Mouse (Mus musculus): ENCODE results near the gene Actl6b. TPM values are rescaled to one million over a fixed set of nuclear protein-coding genes. Genes with fewer than 3 reads are reported as not detected.

Actl6b gene
- polyA plus RNA-seq, 1 experiment from 2014 or later: 0.35 TPM

- Histone ChIP-seq H3K9ac (no peak overlapping the region), H3K27ac (no peak overlapping the region), H3K4me2 (0 out of 2 replicates have a peak overlapping the region, but pooled peaks have one; percentile 20), H3K36me3 (peaks cover 12% of the 10 kb centered on the region), H3K27me3 (no peaks in the 10 kb centered on the region), H3K4me1 (peaks cover 14% of the 10 kb centered on the region), H3K9me3 (no peaks in the 10 kb centered on the region), H3K4me3 (peak overlapping the region; percentile 7; the same call in 1 of the 2 replicates)
- 35% methylated on average over 29 of the region's 30 CpGs for WGBS
- no peak for ATAC-seq (ENCODE audit: insufficient number of reproducible peaks, low FRiP score, low TSS enrichment, low read depth)
Measured at GRCm38 (mm10) chr5:137596601-137597261, 43.4 kb downstream of the Actl6b start.

DNA sequence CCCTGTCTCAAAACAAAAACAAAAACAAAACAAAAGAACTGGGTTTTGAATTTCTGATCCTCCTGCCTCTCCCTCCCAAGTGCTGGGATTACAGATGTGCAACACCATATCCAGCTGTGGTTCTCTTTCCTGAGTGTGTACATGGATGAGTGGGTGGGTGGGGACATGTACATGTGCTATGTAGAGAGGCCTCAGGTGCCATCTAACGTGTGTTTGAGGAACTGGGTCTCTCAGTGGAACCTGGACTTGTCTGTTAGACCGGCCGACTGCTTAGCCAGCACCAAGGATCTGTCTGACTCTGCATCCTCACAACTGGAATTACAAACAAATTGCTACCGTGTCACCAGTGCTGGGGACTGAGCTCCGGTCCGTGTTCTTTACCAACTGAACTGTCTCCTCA is 44.3 kb downstream of the Actl6b start:
- Histone ChIP-seq H3K4me2 (no peak overlapping the region), H3K27ac (no peak overlapping the region), H3K27me3 (no peaks in the 10 kb centered on the region), H3K4me3 (no peak overlapping the region), H3K4me1 (peaks cover 18% of the 10 kb centered on the region), H3K36me3 (peaks cover 12% of the 10 kb centered on the region), H3K9ac (no peak overlapping the region), H3K9me3 (no peaks in the 10 kb centered on the region)
- no peak for ATAC-seq (ENCODE audit: insufficient number of reproducible peaks, low FRiP score, low TSS enrichment, low read depth)
- 93% methylated on average over 6 of the region's 6 CpGs for WGBS

DNA sequence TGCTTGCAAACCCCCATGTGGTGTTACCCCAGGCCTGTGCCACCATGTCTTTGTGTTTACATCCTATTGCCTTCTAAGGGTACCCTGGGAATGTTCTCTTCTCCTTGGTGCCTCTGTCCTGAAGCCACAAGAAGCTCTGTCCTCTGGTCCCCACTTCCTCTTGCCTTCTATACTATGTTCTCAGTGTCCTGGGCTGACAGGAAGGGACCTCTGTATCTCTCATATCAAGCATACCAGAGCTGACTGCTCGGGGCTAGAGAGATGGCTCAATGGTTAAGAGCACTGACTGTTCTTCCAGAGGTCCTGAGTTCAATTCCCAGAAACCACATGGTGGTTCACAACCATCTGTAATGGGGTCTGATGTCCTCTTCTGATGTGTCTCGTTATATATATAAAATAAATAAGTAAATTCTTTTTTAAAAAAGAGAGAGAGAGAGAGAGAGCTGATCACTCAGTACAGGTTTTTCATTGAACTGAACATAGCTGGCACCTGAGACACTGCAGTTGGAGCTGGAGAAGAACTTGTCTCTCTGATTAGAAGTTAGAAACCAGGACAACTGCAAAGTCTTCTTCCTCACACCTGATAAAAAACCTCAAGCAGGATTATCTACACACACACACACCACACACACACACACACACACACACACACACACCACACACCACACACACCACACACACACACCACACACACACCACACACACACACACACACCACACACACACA is 44.9 kb downstream of the Actl6b start:
- no peak for ATAC-seq (ENCODE audit: insufficient number of reproducible peaks, low FRiP score, low TSS enrichment, low read depth)
- H3K36me3 ChIP-seq: peaks cover 12% of the 10 kb centered on the region
- WGBS: 88% methylated on average over 2 of the region's 2 CpGs

DNA sequence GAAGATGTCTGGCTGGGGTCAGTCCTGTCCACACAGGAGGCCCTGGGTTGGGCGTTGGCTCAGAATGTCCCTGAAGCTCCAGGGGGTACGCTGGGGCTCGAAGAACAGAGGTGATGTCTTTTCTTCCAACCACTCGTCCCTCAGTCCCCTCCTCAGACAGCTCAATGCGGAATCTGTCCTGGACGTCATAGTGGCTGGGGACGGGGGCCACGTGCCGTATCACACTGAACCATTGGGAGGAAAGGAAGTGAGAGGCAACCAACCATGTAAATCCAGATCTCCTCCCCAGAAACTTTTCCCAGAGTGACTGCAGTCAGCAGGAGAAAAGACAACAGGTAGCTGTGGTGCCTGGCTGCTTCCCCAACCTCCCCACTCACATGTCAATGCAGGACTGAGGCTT is 46.3 kb downstream of the Actl6b start:
- 68% methylated on average over 9 of the region's 9 CpGs for WGBS
- no peak overlapping the region for H3K27ac ChIP-seq
- no peak for ATAC-seq (ENCODE audit: insufficient number of reproducible peaks, low FRiP score, low TSS enrichment, low read depth)

More for the DNA sequence above, 44.9 kb downstream of the Actl6b start:
- H3K4me1 ChIP-seq: peaks cover 20% of the 10 kb centered on the region
- H3K9ac ChIP-seq: no peak overlapping the region
- no peak overlapping the region for H3K4me2 ChIP-seq
- no peaks in the 10 kb centered on the region for H3K27me3 ChIP-seq
- no peak overlapping the region for H3K4me3 ChIP-seq
- H3K27ac ChIP-seq: no peak overlapping the region
- H3K9me3 ChIP-seq: no peaks in the 10 kb centered on the region

GRCm38 (mm10) chr5:137600281-137600618 is 46.9 kb downstream of the Actl6b start:
- Histone ChIP-seq H3K36me3 (peaks cover 21% of the 10 kb centered on the region), H3K9me3 (no peaks in the 10 kb centered on the region), H3K27ac (peak overlapping the region; percentile 91), H3K9ac (peak overlapping the region; percentile 82), H3K4me2 (peak overlapping the region; percentile 86), H3K4me1 (peaks cover 20% of the 10 kb centered on the region), H3K27me3 (no peaks in the 10 kb centered on the region), H3K4me3 (peak overlapping the region; percentile 73)
- 2% methylated on average over 19 of the region's 19 CpGs for WGBS
- ATAC-seq (ENCODE audit: insufficient number of reproducible peaks, low FRiP score, low TSS enrichment, low read depth): 0 out of 2 replicates have a peak, but pooled peaks have one; percentile 2

More for the DNA sequence above, 46.3 kb downstream of the Actl6b start:
- Histone ChIP-seq H3K36me3 (peaks cover 17% of the 10 kb centered on the region), H3K4me1 (peaks cover 20% of the 10 kb centered on the region), H3K9ac (peak overlapping the region; percentile 82; the same call in 1 of the 2 replicates), H3K4me2 (peak overlapping the region; percentile 86), H3K9me3 (no peaks in the 10 kb centered on the region), H3K4me3 (peak overlapping the region; percentile 73), H3K27me3 (no peaks in the 10 kb centered on the region)

DNA sequence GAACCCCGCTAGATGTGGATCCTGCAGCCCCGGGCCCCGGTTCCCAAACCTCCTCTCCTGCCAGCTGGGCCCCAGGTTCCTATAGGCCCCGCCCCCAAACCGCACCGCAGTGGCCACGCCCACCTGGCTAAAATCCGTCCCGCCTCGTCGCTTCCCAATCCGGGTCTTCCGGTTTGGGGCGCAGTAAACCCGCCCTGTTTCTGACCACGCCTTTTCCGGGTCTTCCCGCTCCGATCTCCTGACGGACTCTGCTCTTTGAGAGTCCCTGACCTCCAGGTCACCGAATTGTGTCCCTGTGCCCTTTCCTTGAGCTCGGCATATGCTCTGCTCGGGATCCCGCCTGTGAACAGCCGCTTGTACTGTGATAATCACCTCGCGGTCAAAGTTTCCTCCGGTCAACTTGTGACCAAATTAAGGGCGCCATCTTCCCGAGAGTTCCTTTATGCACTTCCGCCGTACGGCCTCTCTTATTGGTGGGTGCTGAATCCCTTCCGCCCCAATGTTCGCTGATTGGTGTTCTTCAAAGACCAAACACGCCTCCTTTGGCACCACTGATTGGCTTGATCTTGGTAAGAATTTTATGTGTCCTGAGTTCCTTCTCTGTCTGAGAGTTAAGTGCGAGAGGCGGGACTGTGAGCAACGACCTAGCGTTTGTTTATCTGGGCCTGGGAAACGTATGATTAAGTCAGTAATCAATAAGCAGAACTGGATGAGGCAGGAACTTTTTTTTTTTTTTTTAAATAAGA is 47.5 kb downstream of the Actl6b start, which contains the start of gene Mospd3:
Gene Mospd3, minus strand, starts transcription at position 440 of the 746 bp plus-strand sequence.
- H3K4me3 ChIP-seq: peak within 1 kb of the TSS; percentile 73
- H3K27ac ChIP-seq: peak within 1 kb of the TSS; percentile 91
- WGBS: under 1% methylated on average over 41 of the region's 41 CpGs
- no peaks in the 10 kb centered on the region for H3K9me3 ChIP-seq
- peaks cover 27% of the 10 kb centered on the region for H3K36me3 ChIP-seq
- peak within 1 kb of the TSS; percentile 86 for H3K4me2 ChIP-seq
- peak within 1 kb of the TSS; percentile 82 for H3K9ac ChIP-seq
- peaks cover 23% of the 10 kb centered on the region for H3K4me1 ChIP-seq
- peak; percentile 93 for ATAC-seq (ENCODE audit: insufficient number of reproducible peaks, low FRiP score, low TSS enrichment, low read depth)
- H3K27me3 ChIP-seq: no peaks in the 10 kb centered on the region

DNA sequence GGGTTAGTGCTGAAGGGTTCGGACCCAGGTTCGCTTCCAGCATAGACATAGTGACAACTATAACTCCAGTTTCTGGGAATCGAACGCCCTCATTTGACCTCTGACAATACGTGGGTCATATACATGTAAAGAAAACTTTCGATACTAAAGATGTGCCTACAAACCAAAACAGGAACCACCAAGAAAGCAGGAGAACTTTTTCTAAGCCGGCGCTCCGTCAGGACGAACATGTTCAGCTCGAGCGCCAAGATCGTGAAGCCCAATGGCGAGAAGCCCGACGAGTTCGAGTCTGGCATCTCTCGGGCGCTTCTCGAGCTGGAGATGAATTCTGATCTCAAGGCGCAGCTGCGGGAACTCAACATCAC is 48.0 kb downstream of the Actl6b start:
- Histone ChIP-seq H3K9ac (peak overlapping the region; percentile 39), H3K36me3 (peaks cover 32% of the 10 kb centered on the region), H3K4me1 (peaks cover 23% of the 10 kb centered on the region), H3K4me3 (peak overlapping the region; percentile 73), H3K27ac (peak overlapping the region; percentile 91), H3K4me2 (peak overlapping the region; percentile 60), H3K9me3 (no peaks in the 10 kb centered on the region), H3K27me3 (no peaks in the 10 kb centered on the region)
- no peak for ATAC-seq (ENCODE audit: insufficient number of reproducible peaks, low FRiP score, low TSS enrichment, low read depth)
- WGBS: 0% methylated on average over 22 of the region's 22 CpGs

GRCm38 (mm10) chr5:137607860-137608653 is 54.7 kb downstream of the Actl6b start:
- H3K27ac ChIP-seq: no peak overlapping the region
- H3K9ac ChIP-seq: peak overlapping the region; percentile 11; the same call in 1 of the 2 replicates
- peaks cover 32% of the 10 kb centered on the region for H3K36me3 ChIP-seq
- H3K4me3 ChIP-seq: peak overlapping the region; percentile 45
- no peaks in the 10 kb centered on the region for H3K9me3 ChIP-seq
- no peaks in the 10 kb centered on the region for H3K27me3 ChIP-seq
- 29% methylated on average over 26 of the region's 26 CpGs for WGBS
- peaks cover 57% of the 10 kb centered on the region for H3K4me1 ChIP-seq
- no peak for ATAC-seq (ENCODE audit: insufficient number of reproducible peaks, low FRiP score, low TSS enrichment, low read depth)
- H3K4me2 ChIP-seq: peak overlapping the region; percentile 54

GRCm38 (mm10) chr5:137608654-137609190 is 55.4 kb downstream of the Actl6b start:
- Histone ChIP-seq H3K9ac (peak overlapping the region; percentile 11; the same call in 1 of the 2 replicates), H3K27me3 (no peaks in the 10 kb centered on the region), H3K9me3 (no peaks in the 10 kb centered on the region), H3K36me3 (peaks cover 32% of the 10 kb centered on the region), H3K4me2 (peak overlapping the region; percentile 54), H3K4me1 (peaks cover 63% of the 10 kb centered on the region), H3K4me3 (peak overlapping the region; percentile 45), H3K27ac (peak overlapping the region; percentile 47)
- WGBS: 19% methylated on average over 23 of the region's 23 CpGs
- no peak for ATAC-seq (ENCODE audit: insufficient number of reproducible peaks, low FRiP score, low TSS enrichment, low read depth)

DNA sequence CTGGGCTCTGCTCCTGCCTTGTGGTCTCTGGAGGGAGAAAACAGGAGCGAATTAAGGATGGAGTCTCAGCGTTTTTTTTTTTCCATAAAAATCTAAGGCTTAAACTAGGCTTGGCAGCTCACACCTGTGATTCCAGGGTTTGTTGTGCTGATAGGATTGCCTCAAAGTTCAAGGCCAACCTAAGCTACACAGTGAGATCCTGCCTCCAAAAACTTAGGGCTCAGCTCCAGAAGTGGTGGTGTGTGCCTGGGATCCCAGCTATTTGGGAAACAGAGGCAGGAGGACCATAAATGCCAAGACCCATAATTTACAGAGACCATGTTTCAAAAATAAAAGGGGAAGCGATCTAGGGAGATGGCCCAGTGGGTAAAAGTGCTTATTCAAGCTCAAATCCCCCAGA is 56.0 kb downstream of the Actl6b start:
- Histone ChIP-seq H3K27ac (peak overlapping the region; percentile 47), H3K36me3 (peaks cover 27% of the 10 kb centered on the region), H3K9me3 (no peaks in the 10 kb centered on the region), H3K4me1 (peaks cover 64% of the 10 kb centered on the region), H3K4me3 (peak overlapping the region; percentile 45), H3K4me2 (peak overlapping the region; percentile 54), H3K27me3 (no peaks in the 10 kb centered on the region), H3K9ac (no peak overlapping the region)
- ATAC-seq (ENCODE audit: insufficient number of reproducible peaks, low FRiP score, low TSS enrichment, low read depth): no peak
- 22% methylated on average over 3 of the region's 3 CpGs for WGBS

GRCm38 (mm10) chr5:137610056-137610455 is 56.7 kb downstream of the Actl6b start:
- Histone ChIP-seq H3K4me3 (peak overlapping the region; percentile 45), H3K36me3 (peaks cover 24% of the 10 kb centered on the region), H3K4me1 (peaks cover 64% of the 10 kb centered on the region), H3K27ac (peak overlapping the region; percentile 96), H3K27me3 (no peaks in the 10 kb centered on the region), H3K9me3 (no peaks in the 10 kb centered on the region), H3K4me2 (peak overlapping the region; percentile 54), H3K9ac (peak overlapping the region; percentile 18; the same call in 1 of the 2 replicates)
- 46% methylated on average over 4 of the region's 4 CpGs for WGBS
- ATAC-seq (ENCODE audit: insufficient number of reproducible peaks, low FRiP score, low TSS enrichment, low read depth): no peak

All from limb, embryonic 15.5 days (tissue).